Mouse (Mus musculus) hindbrain, embryonic 11.5 days (tissue): Measurements from ENCODE around the gene Plekha6. TPM values are rescaled to one million over a fixed set of nuclear protein-coding genes. Genes with fewer than 3 reads are reported as not detected.

Experiments
- ATAC-seq: fragments of 200-750 bp; cut with Nextera tagmentation; 2 replicates; pipeline ENCODE4 v1.8.0; 2017; ENCODE audit warnings: mild to moderate bottlenecking, moderate TSS enrichment, moderate library complexity; ENCODE audit not compliant: low FRiP score
- DNase-seq: peaks from one replicate; pipeline ENCODE4 v3.0.0-alpha.2; 2015; ENCODE audit warnings: low spot score
- H3K27ac ChIP-seq: fragments of 300-500 bp; sonication (generic); 2 replicates; pipeline ENCODE4 v1.5.1; 2014; ENCODE audit warnings: mild to moderate bottlenecking, low read depth, low read length
- H3K27me3 ChIP-seq: fragments of 300-500 bp; sonication (generic); 2 replicates; pipeline ENCODE4 v1.6.1; 2014; ENCODE audit warnings: mild to moderate bottlenecking, low read length, moderate library complexity, mixed read lengths; ENCODE audit not compliant: control insufficient read depth, insufficient read depth
- H3K36me3 ChIP-seq: fragments of 300-500 bp; sonication (generic); 2 replicates; pipeline ENCODE4 v1.6.1; 2014; ENCODE audit warnings: mild to moderate bottlenecking, low read length, moderate library complexity, mixed read lengths; ENCODE audit not compliant: control insufficient read depth, insufficient read depth
- H3K4me1 ChIP-seq: fragments of 300-500 bp; sonication (generic); replicated peaks from 2 replicates; pipeline ENCODE4 v1.6.1; 2014; ENCODE audit warnings: low read length, mixed read lengths; ENCODE audit not compliant: control insufficient read depth, insufficient read depth
- H3K4me2 ChIP-seq: fragments of 300-500 bp; sonication (generic); replicated peaks from 2 replicates; pipeline ENCODE4 v1.6.1; 2014; ENCODE audit warnings: mild to moderate bottlenecking, low read depth, low read length
- H3K4me3 ChIP-seq: fragments of 300-500 bp; sonication (generic); 2 replicates; pipeline ENCODE4 v1.5.1; 2014; ENCODE audit warnings: low read depth, low read length
- H3K9ac ChIP-seq: fragments of 300-500 bp; sonication (generic); 2 replicates; pipeline ENCODE4 v1.6.1; 2014; ENCODE audit warnings: low read depth, low read length
- H3K9me3 ChIP-seq: fragments of 300-500 bp; sonication (generic); 2 replicates; pipeline ENCODE4 v1.6.1; 2016; ENCODE audit warnings: low read length; ENCODE audit not compliant: control insufficient read depth
- WGBS: fragments of 180-500 bp; shearing (Covaris S2); extraction: QIAGEN DNeasy Blood & Tissue Kit; methylation state at CpG from one replicate; pipeline ENCODE4 v1.1.7; 2014; 5-methylcytosine and 5-hydroxymethylcytosine counted together
- polyA plus RNA-seq: library from polyadenylated mRNA; unstranded; fragments of >200 nt; fragmentation: Nextera tagmentation; extraction: Ambion mirVana; gene quantifications from 2 replicates; pipeline ENCODE4 v1.2.1, GENCODE M21; 2014

Gene Plekha6
- polyA plus RNA-seq, 1 experiment from 2014 or later: 22.1 TPM

- DNase-seq (no peak), ATAC-seq (no peak)
- no peaks in the 10 kb centered on the region for H3K27me3 ChIP-seq
- H3K27ac ChIP-seq: no peak overlapping the region
- no peak overlapping the region for H3K4me3 ChIP-seq
- no peaks in the 10 kb centered on the region for H3K9me3 ChIP-seq
- H3K4me1 ChIP-seq: peaks cover 2% of the 10 kb centered on the region; the same call in 1 of the 2 replicates
- H3K36me3 ChIP-seq: no peaks in the 10 kb centered on the region
- H3K4me2 ChIP-seq: no peak overlapping the region
- WGBS: 84% methylated on average over 3 of the region's 3 CpGs
- no peak overlapping the region for H3K9ac ChIP-seq
These were observed 57.4 kb downstream of the Plekha6 start for GRCm38 (mm10) chr1:133221459-133221858.

DNA sequence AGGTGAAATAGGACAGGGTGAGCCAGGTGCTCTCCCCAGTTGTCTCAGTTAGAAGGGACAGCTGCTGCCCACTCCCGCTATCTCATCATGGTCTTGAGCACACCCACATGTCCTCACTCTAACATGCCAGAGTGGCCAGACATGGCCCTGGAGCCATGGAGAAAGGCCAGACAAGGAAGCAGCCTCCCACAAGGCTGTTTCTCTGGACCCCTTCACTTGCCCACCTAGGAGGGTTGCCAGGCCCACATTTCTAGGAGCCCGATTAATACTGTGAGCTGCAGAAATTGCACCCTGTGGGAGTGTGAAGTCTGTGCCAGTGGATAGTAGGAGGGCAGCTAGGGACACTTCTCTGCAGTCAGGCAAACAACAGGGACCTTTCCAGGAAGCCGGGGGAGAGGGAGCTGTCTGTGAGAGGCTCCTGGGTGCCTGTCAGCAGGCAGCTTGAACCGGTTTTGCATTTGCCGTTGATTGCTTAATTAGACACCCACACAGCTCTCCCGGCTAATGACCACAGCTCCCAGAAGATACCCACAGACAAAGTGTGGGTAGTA lies 58.5 kb downstream of the Plekha6 start:
- H3K27me3 ChIP-seq: no peaks in the 10 kb centered on the region
- no peak overlapping the region for H3K27ac ChIP-seq
- 43% methylated on average over 6 of the region's 6 CpGs for WGBS
- H3K4me2 ChIP-seq: no peak overlapping the region
- ATAC-seq: no peak
- H3K9me3 ChIP-seq: no peaks in the 10 kb centered on the region
- no peak overlapping the region for H3K9ac ChIP-seq
- DNase-seq: no peak
- H3K36me3 ChIP-seq: no peaks in the 10 kb centered on the region
- H3K4me3 ChIP-seq: no peak overlapping the region
- peaks cover 2% of the 10 kb centered on the region; the same call in 1 of the 2 replicates for H3K4me1 ChIP-seq

- ATAC-seq: no peak
- Histone ChIP-seq H3K4me1 (peaks cover 2% of the 10 kb centered on the region; the same call in 1 of the 2 replicates), H3K36me3 (no peaks in the 10 kb centered on the region), H3K27me3 (no peaks in the 10 kb centered on the region), H3K4me2 (no peak overlapping the region), H3K9ac (no peak overlapping the region), H3K27ac (no peak overlapping the region), H3K4me3 (no peak overlapping the region), H3K9me3 (no peaks in the 10 kb centered on the region)
- no peak for DNase-seq
These were observed 60.7 kb downstream of the Plekha6 start for GRCm38 (mm10) chr1:133224674-133225073.

DNA sequence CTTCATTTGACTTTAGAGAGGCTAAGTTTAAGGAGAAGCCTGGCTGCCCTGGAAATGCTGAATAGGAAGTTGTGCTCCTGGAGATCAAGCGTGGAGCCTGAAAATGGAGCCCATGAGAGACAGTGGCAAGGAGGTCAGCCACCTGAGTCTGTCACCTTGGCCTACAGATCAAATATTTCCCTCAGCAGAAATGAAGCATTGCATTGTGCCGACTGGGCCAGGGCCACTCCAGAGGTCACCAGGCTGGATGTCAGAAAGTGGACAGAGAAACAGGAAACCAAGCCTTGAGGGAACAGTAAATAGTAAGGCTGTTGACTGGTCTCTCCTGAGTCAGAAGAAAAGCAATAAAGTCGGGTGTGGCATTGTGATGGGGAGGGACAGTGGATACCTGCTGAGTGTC lies 61.1 kb downstream of the Plekha6 start:
- Histone ChIP-seq H3K4me3 (no peak overlapping the region), H3K4me2 (no peak overlapping the region), H3K27me3 (no peaks in the 10 kb centered on the region), H3K9ac (no peak overlapping the region), H3K27ac (no peak overlapping the region), H3K36me3 (no peaks in the 10 kb centered on the region), H3K4me1 (peaks cover 2% of the 10 kb centered on the region; the same call in 1 of the 2 replicates), H3K9me3 (no peaks in the 10 kb centered on the region)
- ATAC-seq: no peak
- DNase-seq: no peak
- 68% methylated on average over 3 of the region's 3 CpGs for WGBS

DNA sequence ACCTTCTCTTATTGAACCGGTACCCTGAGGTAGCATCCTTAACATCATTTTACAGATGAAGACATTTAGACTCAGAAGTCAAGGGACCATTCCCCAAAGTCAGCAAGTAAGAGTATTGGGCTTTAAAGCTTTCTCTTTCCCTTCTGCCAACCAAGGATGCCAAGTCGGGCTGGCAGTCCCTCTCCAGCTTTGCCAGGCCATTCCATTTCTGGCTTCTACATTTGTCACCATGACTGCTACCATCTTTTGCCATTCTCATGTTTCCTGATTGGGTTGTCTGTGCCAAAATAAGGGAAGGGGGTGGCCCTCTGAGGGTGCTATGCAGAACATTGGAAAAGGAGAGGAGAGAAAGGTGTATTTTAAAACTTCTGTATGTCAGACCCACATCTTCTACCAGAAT lies 61.6 kb downstream of the Plekha6 start:
- Histone ChIP-seq H3K4me1 (peaks cover 2% of the 10 kb centered on the region; the same call in 1 of the 2 replicates), H3K36me3 (no peaks in the 10 kb centered on the region), H3K27ac (no peak overlapping the region), H3K9ac (no peak overlapping the region), H3K9me3 (no peaks in the 10 kb centered on the region), H3K27me3 (no peaks in the 10 kb centered on the region), H3K4me2 (no peak overlapping the region), H3K4me3 (no peak overlapping the region)
- no peak for ATAC-seq
- DNase-seq: no peak
- 89% methylated on average over 2 of the region's 2 CpGs for WGBS

GRCm38 (mm10) chr1:133225963-133226660 lies 62.1 kb downstream of the Plekha6 start:
- H3K4me2 ChIP-seq: no peak overlapping the region
- no peak overlapping the region for H3K9ac ChIP-seq
- H3K9me3 ChIP-seq: no peaks in the 10 kb centered on the region
- H3K36me3 ChIP-seq: no peaks in the 10 kb centered on the region
- no peaks in the 10 kb centered on the region for H3K27me3 ChIP-seq
- H3K4me3 ChIP-seq: no peak overlapping the region
- peaks cover 2% of the 10 kb centered on the region; the same call in 1 of the 2 replicates for H3K4me1 ChIP-seq
- no peak overlapping the region for H3K27ac ChIP-seq
- WGBS: 31% methylated on average over 9 of the region's 9 CpGs
- no peak for DNase-seq
- ATAC-seq: no peak

DNA sequence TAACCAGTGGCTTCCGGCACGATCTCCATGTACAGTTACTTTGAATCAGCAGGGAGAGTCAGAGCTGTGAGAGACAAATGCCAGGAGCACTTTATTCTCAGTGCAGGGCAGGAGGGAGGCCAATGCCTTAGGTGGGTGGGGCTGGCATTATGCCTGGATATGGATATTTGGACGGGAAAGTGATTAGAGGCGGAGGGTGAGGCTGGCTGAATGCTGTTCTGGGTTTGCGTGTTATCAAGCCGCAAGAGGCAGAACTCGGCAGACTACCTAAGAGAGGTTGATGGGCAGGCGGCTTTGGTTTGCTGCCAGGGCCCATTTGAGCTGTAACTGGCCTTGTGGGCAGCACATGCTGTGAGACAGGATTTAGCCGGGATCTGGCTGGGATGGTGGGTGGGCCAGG lies 62.9 kb downstream of the Plekha6 start:
- ATAC-seq (no peak), DNase-seq (no peak)
- WGBS: 29% methylated on average over 9 of the region's 9 CpGs
- Histone ChIP-seq H3K36me3 (no peaks in the 10 kb centered on the region), H3K4me1 (peaks cover 2% of the 10 kb centered on the region; the same call in 1 of the 2 replicates), H3K27me3 (no peaks in the 10 kb centered on the region), H3K9me3 (no peaks in the 10 kb centered on the region), H3K9ac (no peak overlapping the region; the same call in 1 of the 2 replicates), H3K4me2 (no peak overlapping the region), H3K27ac (no peak overlapping the region), H3K4me3 (no peak overlapping the region)

DNA sequence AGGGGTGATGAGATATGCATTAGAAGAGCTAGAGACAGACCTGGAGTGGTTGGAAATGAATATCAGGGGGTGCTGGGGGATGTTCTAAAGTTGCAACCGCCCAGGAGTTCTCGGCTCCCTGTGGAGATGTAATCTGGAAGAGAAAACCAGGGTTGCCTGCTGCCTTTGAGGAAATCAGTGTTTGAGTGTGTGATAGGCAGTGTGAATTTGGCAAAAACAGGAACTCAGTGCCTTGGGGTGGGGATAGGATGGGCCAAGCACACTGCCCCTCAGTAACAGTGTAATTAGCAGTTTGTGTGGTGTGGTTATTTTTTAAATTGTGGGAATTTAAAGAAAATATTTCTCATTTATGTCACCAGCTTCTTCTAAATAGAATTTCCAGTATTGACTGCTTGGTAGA lies 63.4 kb downstream of the Plekha6 start:
- WGBS: 20% methylated on average over 2 of the region's 2 CpGs
- Histone ChIP-seq H3K4me1 (peaks cover under 1% of the 10 kb centered on the region; the same call in 1 of the 2 replicates), H3K9me3 (no peaks in the 10 kb centered on the region), H3K36me3 (no peaks in the 10 kb centered on the region), H3K4me3 (no peak overlapping the region), H3K9ac (no peak overlapping the region), H3K4me2 (no peak overlapping the region), H3K27me3 (no peaks in the 10 kb centered on the region), H3K27ac (no peak overlapping the region)
- ATAC-seq (no peak), DNase-seq (no peak)
